Mouse (Mus musculus) ES-E14 (cell line): ENCODE results near the gene Stk10.
A peak's percentile ranks its signal among the peaks of the same experiment; 100 is the strongest.

ENCODE experiments used
- CHD2 ChIP-seq: IDR thresholded peaks from 2 replicates; pipeline ENCODE4 v1.6.1; 2014; ENCODE audit warnings: mild to moderate bottlenecking, low read depth, low read length, inconsistent platforms
- HCFC1 ChIP-seq: IDR thresholded peaks from 2 replicates; pipeline ENCODE4 v1.6.1; 2012; ENCODE audit warnings: low read length, inconsistent platforms, borderline replicate concordance; ENCODE audit not compliant: insufficient read depth
- MAFK ChIP-seq: IDR thresholded peaks from 2 replicates; pipeline ENCODE4 v1.6.1; 2014; ENCODE audit warnings: mild to moderate bottlenecking, low read depth, low read length, inconsistent platforms; ENCODE audit not compliant: insufficient read depth
- ZC3H11A ChIP-seq: IDR thresholded peaks from 2 replicates; pipeline ENCODE4 v1.6.1; 2012; ENCODE audit warnings: low read depth, mild to moderate bottlenecking, inconsistent platforms, low read length, borderline replicate concordance
- ZNF384 ChIP-seq: IDR thresholded peaks from 2 replicates; pipeline ENCODE4 v1.6.1; 2012; ENCODE audit warnings: low read depth, low read length, inconsistent platforms

GRCm38 (mm10) chr11:32491079-32491478 lies 42.0 kb upstream of the Stk10 start:
- no peak for TF ChIP-seq HCFC1
- no peak for TF ChIP-seq CHD2
- no peak for TF ChIP-seq ZNF384
- no peak for TF ChIP-seq ZC3H11A
- peak; percentile 88 for TF ChIP-seq MAFK
